Mouse (Mus musculus) layer of hippocampus, postnatal 36 days (tissue): ENCODE measurements around the gene Gm17521. TPM values are rescaled to one million over a fixed set of nuclear protein-coding genes. Genes with fewer than 3 reads are reported as not detected.
"Not testable (repeated sequence)": the region's sequence is repeated elsewhere in the genome, so short reads cannot be mapped to it uniquely, and the experiment has no call there.

Experiments used
- DNase-seq, 2 experiments: peaks; one replicate each; pipeline ENCODE4 v3.0.0; 2022
- total RNA-seq, 2 experiments: library from RNA; stranded (reverse); gene quantifications; 2 replicates each; pipeline ENCODE4 v1.2.3; 2021

The Gm17521 gene
- total RNA-seq, result not detected

GRCm38 (mm10) chrX:123029569-123029968 lies at the start of gene Gm17521:
Gm17521 (minus strand) TSS chrX:123029669.
- not testable (repeated sequence) for DNase-seq

DNA sequence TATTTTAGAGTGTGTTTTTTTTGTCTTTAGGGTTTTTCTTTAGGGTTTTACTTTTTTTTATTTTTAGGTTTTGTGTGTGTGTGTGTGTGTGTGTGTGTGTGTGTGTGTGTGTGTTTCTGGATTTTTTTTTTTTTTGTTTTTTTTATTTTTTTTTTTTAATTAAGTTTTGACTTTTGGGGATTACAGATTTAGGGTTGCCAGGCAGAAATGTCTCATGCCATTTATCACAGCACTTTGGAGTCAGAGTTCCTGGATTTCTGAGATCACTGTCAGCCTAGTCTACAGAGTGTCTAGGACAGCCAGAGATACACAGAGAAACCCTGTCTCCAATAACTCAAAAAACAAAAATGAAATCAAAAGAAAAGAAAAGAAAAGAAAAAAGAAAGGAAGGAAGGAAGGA lies 14.5 kb upstream of the Gm17521 start:
- no peak for DNase-seq

- DNase-seq, result no peak
Measured at GRCm38 (mm10) chrX:123043516-123043915, 14.0 kb upstream of the Gm17521 start.

Other genes with a start within 250 kb of the Gm17521 start
- gene Cldn34c1, start 73.8 kb upstream of the Gm17521 start, total RNA-seq, result 1 to 10 TPM; 5.2 to 6.2 TPM
- not detected for gene Srsx, start 192.8 kb upstream of the Gm17521 start, total RNA-seq
- gene Gm17577, start 217.2 kb upstream of the Gm17521 start, total RNA-seq, result not detected